Mouse (Mus musculus): ENCODE measurements around the gene Smarca4.

DNA sequence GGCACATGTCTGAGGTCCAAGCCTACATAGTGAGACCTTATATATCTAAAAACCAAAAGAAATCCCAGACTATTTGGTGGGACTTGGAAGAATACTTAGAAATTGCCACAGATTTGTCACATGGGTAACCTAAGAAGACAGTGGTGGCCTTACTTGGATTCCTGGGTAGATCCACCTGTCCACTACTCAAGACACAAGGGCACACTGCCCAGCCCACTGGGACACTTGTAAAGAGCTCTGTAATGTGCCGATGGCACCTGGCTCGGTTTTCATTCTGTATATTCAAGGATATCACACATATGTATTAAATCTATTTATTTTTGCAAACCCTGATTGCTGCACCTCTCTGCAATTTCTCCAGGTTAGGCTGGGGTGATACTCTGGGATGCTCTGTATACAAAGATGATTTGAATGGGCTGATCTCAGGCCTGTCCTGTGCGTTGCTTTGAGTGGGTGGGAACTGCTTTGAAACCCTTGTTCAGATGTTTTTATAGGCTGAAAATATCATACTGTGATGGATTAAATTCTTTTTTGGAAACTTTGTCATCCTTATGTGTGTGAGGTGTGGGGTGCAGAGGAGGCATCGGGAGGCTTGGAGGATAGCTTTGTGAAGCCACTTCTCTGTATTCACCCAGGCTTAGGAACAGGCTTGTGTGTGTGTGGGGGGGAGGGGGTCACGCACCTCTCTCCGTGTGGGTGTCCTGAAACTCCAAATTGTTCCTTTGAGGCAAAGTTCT, 133.6 kb downstream of the Smarca4 start:
- TF ChIP-seq POLR2A (IDR thresholded peaks at IDR 0.05; ENCODE audit: extremely low read depth, insufficient read depth, low read length) = no peak
- no peak for TF ChIP-seq CTCF (IDR thresholded peaks at IDR 0.05; ENCODE audit: low read depth, low read length)

All from liver, adult 2 months (tissue).